Mouse (Mus musculus): Measurements from ENCODE around the gene Scamp2. TPM values are rescaled to one million over a fixed set of nuclear protein-coding genes. Genes with fewer than 3 reads are reported as not detected.
A peak's percentile ranks its signal among the peaks of the same experiment; 100 is the strongest.

The Scamp2 gene
- polyA plus RNA-seq, 1 experiment from 2014 or later = 53.7 TPM

DNA sequence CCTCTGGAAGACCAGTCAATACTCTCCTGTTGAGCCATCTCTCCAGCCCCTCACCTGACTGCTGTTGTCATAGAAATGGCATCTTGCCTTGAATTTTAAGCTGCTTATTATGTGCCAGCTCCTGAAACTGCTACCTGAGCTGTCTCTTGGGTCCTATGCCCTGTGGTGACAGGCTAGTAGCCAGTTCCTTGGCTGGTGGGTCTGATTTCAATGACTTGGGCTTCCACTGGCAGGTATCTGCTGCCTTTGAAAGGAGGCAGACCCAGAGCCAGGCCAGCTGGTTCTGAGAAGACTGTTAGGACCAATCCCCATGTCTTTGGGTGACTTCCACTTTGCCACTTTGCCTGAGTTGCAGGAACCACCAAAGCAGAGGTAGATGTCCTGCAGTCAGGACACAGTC is 13.7 kb downstream of the Scamp2 start:
- Histone ChIP-seq H3K36me3 (peaks cover 58% of the 10 kb centered on the region), H3K27me3 (no peaks in the 10 kb centered on the region), H3K9me3 (no peaks in the 10 kb centered on the region), H3K4me2 (no peak overlapping the region), H3K4me3 (no peak overlapping the region), H3K27ac (replicated peaks) (no peak overlapping the region), H3K4me1 (replicated peaks) (no peaks in the 10 kb centered on the region), H3K9ac (no peak overlapping the region)
- no peak for ATAC-seq (ENCODE audit: low read depth)

DNA sequence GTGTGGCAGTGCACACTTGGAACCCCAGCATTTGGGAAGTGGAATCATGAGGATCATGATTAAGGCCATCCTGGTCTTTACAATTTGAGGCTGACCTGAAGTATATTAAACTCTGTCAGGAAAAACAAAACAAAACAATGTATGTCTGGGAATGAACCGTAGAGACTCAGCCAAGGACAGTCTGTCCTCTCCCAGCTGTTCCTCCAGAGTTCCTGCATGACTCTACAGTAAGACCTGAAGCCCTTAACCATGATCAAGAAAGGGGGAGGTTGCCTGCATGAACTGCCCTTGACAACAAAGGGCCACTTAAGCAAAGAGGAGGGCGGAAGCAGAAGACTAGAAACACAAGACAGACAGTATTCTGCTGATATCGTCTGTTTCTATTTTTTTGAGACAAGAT is 14.8 kb downstream of the Scamp2 start:
- no peak overlapping the region for H3K9ac ChIP-seq
- H3K27me3 ChIP-seq = no peaks in the 10 kb centered on the region
- WGBS = 85% methylated on average over 3 of the region's 3 CpGs
- H3K9me3 ChIP-seq = no peaks in the 10 kb centered on the region
- no peak overlapping the region for H3K4me2 ChIP-seq
- no peak overlapping the region for H3K27ac ChIP-seq (replicated peaks)
- no peak for ATAC-seq (ENCODE audit: low read depth)
- H3K36me3 ChIP-seq = peaks cover 59% of the 10 kb centered on the region
- no peaks in the 10 kb centered on the region for H3K4me1 ChIP-seq (replicated peaks)
- H3K4me3 ChIP-seq = no peak overlapping the region

DNA sequence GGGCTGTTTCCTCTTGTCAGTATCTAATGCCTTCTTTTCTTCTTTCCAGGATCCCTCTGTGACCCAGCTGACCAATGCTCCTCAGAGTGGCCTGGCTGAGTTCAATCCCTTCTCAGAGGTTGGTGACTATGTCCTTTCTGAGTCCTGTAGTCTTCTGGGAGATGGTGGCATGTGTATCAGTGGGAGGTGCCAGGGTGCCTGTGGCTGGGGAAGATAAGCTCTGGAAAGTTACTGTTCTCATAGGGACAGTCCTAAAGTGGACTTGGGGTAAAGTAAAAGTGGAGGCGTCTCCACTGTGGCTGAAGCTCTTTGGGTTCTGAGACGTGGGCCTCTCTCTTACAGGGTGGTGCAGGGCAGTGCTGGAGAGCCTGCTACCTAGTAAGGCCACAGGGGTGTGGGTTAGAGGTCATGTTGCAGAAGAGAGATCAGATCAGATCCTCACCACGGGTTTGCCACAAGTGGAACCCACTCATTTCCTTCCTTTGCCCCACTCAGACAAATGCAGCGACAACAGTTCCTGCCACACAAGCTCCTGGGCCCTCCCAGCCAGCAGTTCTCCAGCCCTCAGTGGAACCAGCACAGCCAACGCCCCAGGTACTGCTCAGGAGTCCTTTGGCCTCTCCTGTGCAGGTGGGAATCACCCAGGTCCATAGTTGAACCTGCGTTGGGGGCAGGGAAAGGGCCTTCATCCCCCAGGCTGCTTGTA is 16.6 kb downstream of the Scamp2 start:
- H3K27ac ChIP-seq (replicated peaks) = no peak overlapping the region
- no peak for ATAC-seq (ENCODE audit: low read depth)
- H3K4me1 ChIP-seq (replicated peaks) = no peaks in the 10 kb centered on the region
- no peak overlapping the region for H3K9ac ChIP-seq
- peaks cover 61% of the 10 kb centered on the region for H3K36me3 ChIP-seq
- no peaks in the 10 kb centered on the region for H3K9me3 ChIP-seq
- no peak overlapping the region for H3K4me3 ChIP-seq
- H3K4me2 ChIP-seq = no peak overlapping the region
- no peaks in the 10 kb centered on the region for H3K27me3 ChIP-seq
- WGBS = 88% methylated on average over 6 of the region's 6 CpGs

DNA sequence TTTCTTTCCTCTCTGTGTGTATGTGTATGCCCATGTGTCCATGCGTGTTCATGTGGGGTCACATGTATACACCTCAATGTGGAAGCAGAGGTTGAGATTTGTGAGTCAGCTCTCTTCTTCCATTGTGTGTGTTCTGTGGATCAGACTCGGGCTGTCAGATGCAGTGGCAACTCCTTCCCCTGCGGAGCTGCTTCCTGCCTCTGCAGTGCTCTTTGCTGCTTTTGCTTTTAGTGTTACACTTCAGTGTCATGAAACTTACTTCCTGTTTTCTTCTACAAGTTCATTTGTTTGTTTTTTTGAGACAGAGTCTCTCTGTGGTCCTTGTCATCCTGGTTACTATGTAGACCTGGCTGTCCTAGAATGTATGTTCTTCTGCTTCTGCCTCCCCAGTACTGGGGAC is 24.2 kb downstream of the Scamp2 start:
- H3K4me3 ChIP-seq = no peak overlapping the region
- no peak overlapping the region for H3K27ac ChIP-seq (replicated peaks)
- no peaks in the 10 kb centered on the region for H3K27me3 ChIP-seq
- peaks cover 14% of the 10 kb centered on the region for H3K4me1 ChIP-seq (replicated peaks)
- H3K36me3 ChIP-seq = peaks cover 74% of the 10 kb centered on the region
- ATAC-seq (ENCODE audit: low read depth) = no peak
- WGBS = 84% methylated on average over 3 of the region's 3 CpGs
- H3K4me2 ChIP-seq = no peak overlapping the region
- H3K9ac ChIP-seq = no peak overlapping the region
- no peaks in the 10 kb centered on the region for H3K9me3 ChIP-seq

DNA sequence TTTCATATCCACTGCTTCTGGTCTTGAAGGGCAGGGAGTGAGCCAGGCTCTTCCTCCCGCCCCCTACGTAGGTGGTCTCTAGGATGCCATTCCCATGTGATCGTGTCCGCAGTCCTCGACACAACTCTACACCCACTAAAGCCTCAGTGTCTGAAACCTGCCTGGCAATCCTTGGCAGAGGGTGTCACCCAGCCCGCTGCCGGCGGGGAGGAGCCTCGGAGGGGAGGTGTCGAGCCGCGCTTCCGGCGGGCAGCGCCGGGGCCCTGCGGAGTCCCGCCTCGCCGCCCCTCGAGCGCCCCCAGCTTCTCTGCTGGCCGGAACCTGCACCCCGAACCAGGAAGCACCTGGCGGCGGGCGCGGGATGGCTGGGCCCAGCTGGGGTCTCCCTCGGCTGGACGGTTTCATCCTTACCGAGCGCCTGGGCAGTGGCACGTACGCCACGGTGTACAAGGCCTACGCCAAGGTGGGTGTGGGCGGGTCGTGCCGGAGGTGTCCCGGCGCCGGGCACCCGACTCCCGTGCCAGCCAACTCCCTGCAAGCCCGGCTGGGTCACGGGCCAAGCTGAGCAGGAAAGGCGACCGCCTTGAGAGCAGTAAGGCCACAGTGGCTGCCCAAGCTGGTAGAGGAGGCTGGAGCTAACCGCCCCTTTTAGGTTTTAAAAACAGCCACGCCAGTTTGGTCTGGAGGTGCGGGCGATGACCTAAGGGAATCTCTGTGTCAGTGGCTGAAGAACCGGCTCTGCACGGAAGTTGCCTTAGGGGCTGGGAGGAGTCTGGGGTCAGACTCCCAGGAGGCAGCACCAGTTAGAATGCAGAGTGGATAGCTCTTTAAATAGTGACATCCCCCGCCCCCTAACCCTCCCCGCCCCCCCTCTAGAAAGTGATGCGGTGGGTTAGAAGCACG is 28.7 kb downstream of the Scamp2 start, which contains the start of gene Ulk3:
Gene Ulk3, plus strand, starts transcription at position 229 of the 903 bp plus-strand sequence.
- H3K4me3 ChIP-seq = peak within 1 kb of the TSS; percentile 70
- H3K36me3 ChIP-seq = peaks cover 57% of the 10 kb centered on the region
- peak within 1 kb of the TSS; percentile 78 for H3K27ac ChIP-seq (replicated peaks)
- no peaks in the 10 kb centered on the region for H3K27me3 ChIP-seq
- H3K9ac ChIP-seq = peak within 1 kb of the TSS; percentile 82
- WGBS = under 1% methylated on average over 58 of the region's 58 CpGs
- peaks cover 23% of the 10 kb centered on the region for H3K4me1 ChIP-seq (replicated peaks)
- ATAC-seq (ENCODE audit: low read depth) = peak; percentile 89
- H3K4me2 ChIP-seq = peak within 1 kb of the TSS; percentile 92
- no peaks in the 10 kb centered on the region for H3K9me3 ChIP-seq

DNA sequence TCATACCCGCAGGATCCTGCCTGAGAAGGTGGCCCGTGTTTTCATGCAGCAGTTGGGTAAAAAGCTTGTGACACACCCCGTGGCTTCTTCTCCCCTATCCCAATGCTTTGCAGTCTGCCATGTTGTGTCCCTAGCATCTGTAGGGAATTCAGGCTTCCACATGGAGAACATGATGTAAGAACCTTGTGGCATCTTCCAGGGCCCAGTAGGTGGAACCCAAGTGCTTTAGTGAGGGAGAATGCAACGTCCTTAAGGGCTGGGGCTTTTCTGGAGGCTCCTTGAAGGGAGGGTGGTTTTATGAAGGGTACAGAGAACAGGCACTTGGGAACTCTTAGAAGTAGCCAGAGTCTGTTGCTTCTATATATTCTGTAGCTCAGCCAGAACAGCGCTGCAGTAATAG is 30.0 kb downstream of the Scamp2 start:
- Histone ChIP-seq H3K4me3 (peak overlapping the region; percentile 70; the same call in 1 of the 2 replicates), H3K27me3 (no peaks in the 10 kb centered on the region), H3K36me3 (peaks cover 61% of the 10 kb centered on the region), H3K4me1 (replicated peaks) (peaks cover 23% of the 10 kb centered on the region), H3K9me3 (no peaks in the 10 kb centered on the region), H3K4me2 (peak overlapping the region; percentile 92; the same call in 1 of the 2 replicates), H3K27ac (replicated peaks) (no peak overlapping the region), H3K9ac (0 out of 2 replicates have a peak overlapping the region, but pooled peaks have one; percentile 82)
- no peak for ATAC-seq (ENCODE audit: low read depth)
- WGBS = 42% methylated on average over 5 of the region's 5 CpGs

DNA sequence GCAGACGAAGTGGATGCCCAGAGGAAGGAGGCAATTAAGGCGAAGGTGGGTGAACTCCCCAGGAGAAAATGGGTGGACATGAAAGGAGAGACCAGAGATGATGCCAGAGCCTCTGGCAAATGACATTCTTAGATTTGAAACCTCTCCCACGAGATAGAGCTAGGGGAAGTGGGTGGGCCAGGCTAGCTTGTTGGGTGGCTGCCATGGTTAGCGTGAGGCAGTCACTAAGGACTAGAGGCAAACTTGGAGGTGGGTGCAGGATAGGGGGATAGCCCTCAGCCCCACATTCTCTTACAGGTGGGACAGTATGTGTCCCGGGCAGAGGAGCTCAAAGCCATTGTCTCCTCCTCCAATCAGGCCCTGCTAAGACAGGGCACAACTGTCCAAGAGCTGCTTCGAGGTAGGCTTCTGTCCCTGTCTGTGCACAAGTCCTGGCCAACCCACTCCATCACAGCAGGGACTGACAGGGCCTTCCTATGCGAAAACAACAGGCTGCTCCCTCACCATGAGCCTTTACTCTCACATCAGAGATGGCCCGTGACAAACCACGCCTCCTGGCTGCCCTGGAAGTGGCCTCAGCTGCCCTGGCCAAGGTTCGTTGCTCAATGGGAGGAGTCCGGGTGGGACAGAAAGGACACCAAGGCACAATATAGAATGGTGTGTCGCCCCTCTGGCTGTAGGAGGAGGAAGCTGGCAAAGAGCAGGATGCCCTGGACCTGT is 32.9 kb downstream of the Scamp2 start:
- peaks cover 44% of the 10 kb centered on the region for H3K36me3 ChIP-seq
- H3K4me3 ChIP-seq = no peak overlapping the region
- ATAC-seq (ENCODE audit: low read depth) = no peak
- no peaks in the 10 kb centered on the region for H3K9me3 ChIP-seq
- H3K27ac ChIP-seq (replicated peaks) = no peak overlapping the region
- peaks cover 34% of the 10 kb centered on the region for H3K4me1 ChIP-seq (replicated peaks)
- 55% methylated on average over 12 of the region's 12 CpGs for WGBS
- H3K9ac ChIP-seq = no peak overlapping the region
- H3K4me2 ChIP-seq = no peak overlapping the region
- no peaks in the 10 kb centered on the region for H3K27me3 ChIP-seq

DNA sequence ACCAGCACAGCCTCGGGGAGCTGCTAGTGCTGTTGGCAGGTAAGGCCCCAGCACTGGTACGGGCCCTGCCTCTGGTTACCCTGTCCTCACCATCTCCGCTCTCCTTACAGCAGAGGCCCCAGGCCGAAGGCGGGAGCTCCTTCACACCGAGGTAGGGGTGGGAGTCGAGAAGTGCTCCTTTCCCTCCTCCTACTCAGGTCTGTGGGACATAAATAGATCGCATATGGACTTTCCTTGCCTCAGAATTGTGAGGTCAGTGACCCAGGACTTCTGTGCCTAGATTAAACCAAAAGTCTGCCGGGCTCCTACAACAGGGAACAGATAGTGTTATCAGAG is 33.4 kb downstream of the Scamp2 start:
- Histone ChIP-seq H3K4me3 (no peak overlapping the region), H3K9ac (no peak overlapping the region), H3K4me2 (no peak overlapping the region), H3K9me3 (no peaks in the 10 kb centered on the region), H3K36me3 (peaks cover 44% of the 10 kb centered on the region), H3K27me3 (no peaks in the 10 kb centered on the region), H3K4me1 (replicated peaks) (peaks cover 34% of the 10 kb centered on the region), H3K27ac (replicated peaks) (no peak overlapping the region)
- 87% methylated on average over 9 of the region's 9 CpGs for WGBS
- ATAC-seq (ENCODE audit: low read depth) = no peak

DNA sequence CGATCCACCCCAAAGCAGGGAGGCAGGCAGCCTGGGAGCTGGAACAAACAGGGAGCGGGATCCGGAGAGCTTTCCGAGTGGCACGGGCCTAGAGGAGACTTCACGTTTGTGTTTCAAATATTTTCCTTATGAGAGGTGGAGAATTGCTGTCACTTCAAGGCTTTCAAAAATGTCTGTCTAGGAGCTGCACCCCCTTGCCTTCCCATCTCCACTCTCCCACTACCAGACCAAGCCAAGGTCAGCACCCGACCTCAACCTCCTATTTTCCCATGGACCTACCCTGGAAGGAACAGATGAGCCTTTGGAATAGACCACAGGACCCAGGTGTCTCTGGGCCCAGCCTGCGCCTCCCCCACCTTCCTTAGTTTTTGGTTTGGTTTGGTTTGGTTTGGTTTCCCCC is 36.5 kb downstream of the Scamp2 start:
- Histone ChIP-seq H3K36me3 (peaks cover 38% of the 10 kb centered on the region), H3K4me1 (replicated peaks) (peaks cover 33% of the 10 kb centered on the region), H3K9me3 (no peaks in the 10 kb centered on the region), H3K9ac (0 out of 2 replicates have a peak overlapping the region, but pooled peaks have one; percentile 41), H3K27ac (replicated peaks) (no peak overlapping the region), H3K4me3 (no peak overlapping the region), H3K4me2 (no peak overlapping the region), H3K27me3 (no peaks in the 10 kb centered on the region)
- 91% methylated on average over 8 of the region's 8 CpGs for WGBS
- no peak for ATAC-seq (ENCODE audit: low read depth)

DNA sequence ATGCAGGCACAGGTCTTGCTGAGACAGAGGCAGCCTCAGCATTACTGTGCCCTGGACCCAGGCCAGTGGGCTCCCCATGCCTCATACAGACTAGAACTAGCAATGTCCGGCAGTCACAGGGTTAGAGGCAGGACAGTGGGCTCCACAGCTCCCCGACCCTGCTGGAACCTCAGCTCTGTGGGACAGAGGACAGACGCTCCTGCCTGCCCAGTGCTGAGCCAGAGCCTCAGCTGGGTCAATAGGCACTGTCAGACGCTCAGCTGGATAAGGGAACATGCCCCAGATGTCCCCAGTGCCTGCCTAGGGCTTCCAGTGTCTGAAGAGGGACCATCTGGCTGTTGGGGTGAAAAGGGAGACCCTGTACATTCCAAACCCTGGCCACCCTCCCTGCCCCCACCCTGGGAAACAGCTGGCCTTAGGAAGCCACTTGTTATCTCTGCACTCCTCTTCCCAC is 37.2 kb downstream of the Scamp2 start:
- Histone ChIP-seq H3K9ac (peak overlapping the region; percentile 41; the same call in 1 of the 2 replicates), H3K4me1 (replicated peaks) (peaks cover 33% of the 10 kb centered on the region), H3K36me3 (peaks cover 31% of the 10 kb centered on the region), H3K4me3 (no peak overlapping the region), H3K9me3 (no peaks in the 10 kb centered on the region), H3K27me3 (no peaks in the 10 kb centered on the region), H3K27ac (replicated peaks) (peak overlapping the region; percentile 46; the same call in 1 of the 2 replicates), H3K4me2 (no peak overlapping the region)
- ATAC-seq (ENCODE audit: low read depth) = no peak
- WGBS = 23% methylated on average over 4 of the region's 4 CpGs

DNA sequence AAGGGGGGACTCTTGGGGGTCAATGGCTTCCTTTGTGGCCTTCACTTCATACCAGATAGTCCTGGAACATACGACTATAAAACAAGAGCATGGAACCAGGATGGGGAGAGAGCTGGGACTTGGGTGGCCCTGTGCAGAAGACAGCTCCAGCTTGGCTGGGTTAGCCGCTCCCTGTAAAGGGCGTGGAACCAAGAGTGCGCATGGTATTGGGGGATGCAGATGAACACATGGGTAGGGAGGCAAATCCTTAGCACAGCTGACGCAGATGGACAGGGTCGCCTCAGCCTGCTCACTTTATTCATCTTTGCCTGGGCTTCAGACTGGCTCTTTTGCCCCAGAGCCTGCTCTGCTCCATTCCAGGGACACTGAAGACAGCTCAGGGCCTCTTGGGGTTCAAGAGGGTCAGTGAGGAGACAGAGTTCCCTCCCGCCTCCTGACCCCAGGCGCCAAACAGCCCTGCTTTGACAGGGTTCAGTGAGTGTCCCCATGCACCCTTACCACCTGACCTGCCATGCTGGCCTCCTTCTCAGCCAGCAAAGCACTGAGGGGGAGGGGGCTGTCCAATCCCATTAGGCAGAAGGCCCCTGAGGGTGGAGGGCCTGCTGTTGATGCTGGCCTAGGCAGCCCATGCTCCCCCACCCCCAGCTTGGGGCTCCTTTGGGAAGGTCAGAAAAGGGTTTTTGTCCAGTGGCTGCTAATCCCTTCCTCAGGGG is 38.3 kb downstream of the Scamp2 start:
- Histone ChIP-seq H3K4me1 (replicated peaks) (peaks cover 33% of the 10 kb centered on the region), H3K27ac (replicated peaks) (no peak overlapping the region), H3K4me2 (no peak overlapping the region), H3K9me3 (no peaks in the 10 kb centered on the region), H3K36me3 (peaks cover 21% of the 10 kb centered on the region), H3K27me3 (peaks cover 2% of the 10 kb centered on the region; the same call in 1 of the 2 replicates), H3K9ac (no peak overlapping the region), H3K4me3 (no peak overlapping the region)
- 0 out of 2 replicates have a peak, but pooled peaks have one; percentile 20 for ATAC-seq (ENCODE audit: low read depth)
- WGBS = 62% methylated on average over 8 of the region's 8 CpGs
